Mouse (Mus musculus) neural tube, embryonic 15.5 days (tissue): Measurements from ENCODE around the gene Comtd1. TPM values are rescaled to one million over a fixed set of nuclear protein-coding genes. Genes with fewer than 3 reads are reported as not detected.
A peak's percentile ranks its signal among the peaks of the same experiment; 100 is the strongest.

ENCODE experiments used
- ATAC-seq: fragments of 200-750 bp; cut with Nextera tagmentation; 2 replicates; pipeline ENCODE4 v1.8.0; 2017; ENCODE audit warnings: mild to moderate bottlenecking, moderate TSS enrichment, moderate library complexity; ENCODE audit not compliant: low FRiP score
- H3K27ac ChIP-seq: fragments of 300-500 bp; sonication (generic); replicated peaks from 2 replicates; pipeline ENCODE4 v1.5.1; 2015; ENCODE audit warnings: mild to moderate bottlenecking, inconsistent platforms
- H3K27me3 ChIP-seq: fragments of 300-500 bp; sonication (generic); replicated peaks from 2 replicates; pipeline ENCODE4 v1.6.1; 2015; ENCODE audit warnings: inconsistent platforms
- H3K36me3 ChIP-seq: fragments of 300-500 bp; sonication (generic); 2 replicates; pipeline ENCODE4 v1.6.1; 2015; ENCODE audit warnings: inconsistent platforms
- H3K4me1 ChIP-seq: fragments of 300-500 bp; sonication (generic); 2 replicates; pipeline ENCODE4 v1.6.1; 2015; ENCODE audit warnings: inconsistent platforms
- H3K4me2 ChIP-seq: fragments of 300-500 bp; sonication (generic); 2 replicates; pipeline ENCODE4 v1.6.1; 2015; ENCODE audit warnings: inconsistent platforms, mild to moderate bottlenecking, moderate library complexity
- H3K4me3 ChIP-seq: fragments of 300-500 bp; sonication (generic); replicated peaks from 2 replicates; pipeline ENCODE4 v1.5.1; 2015; ENCODE audit warnings: mild to moderate bottlenecking, inconsistent platforms
- H3K9ac ChIP-seq: fragments of 300-500 bp; sonication (generic); replicated peaks from 2 replicates; pipeline ENCODE4 v1.6.1; 2015; ENCODE audit warnings: mild to moderate bottlenecking, inconsistent platforms
- H3K9me3 ChIP-seq: fragments of 300-500 bp; sonication (generic); replicated peaks from 2 replicates; pipeline ENCODE4 v1.6.1; 2016; ENCODE audit warnings: inconsistent platforms
- WGBS: fragments of 180-500 bp; shearing (Covaris S2); methylation state at CpG from one replicate; pipeline ENCODE4 v1.1.7; 2015; ENCODE audit warnings: mixed read lengths; 5-methylcytosine and 5-hydroxymethylcytosine counted together
- polyA plus RNA-seq: library from polyadenylated mRNA; unstranded; fragments of >200 nt; fragmentation: Nextera tagmentation; extraction: Ambion mirVana; gene quantifications from 2 replicates; pipeline ENCODE4 v1.2.1, GENCODE M21; 2015

The Comtd1 gene
- polyA plus RNA-seq, 1 experiment from 2014 or later, result 59.0 TPM

- Histone ChIP-seq H3K4me2 (no peak overlapping the region), H3K9me3 (no peaks in the 10 kb centered on the region), H3K27ac (no peak overlapping the region), H3K4me3 (no peak overlapping the region), H3K9ac (no peak overlapping the region), H3K27me3 (0 out of 2 replicates have a peak, but pooled peaks cover 3% of the 10 kb centered on the region), H3K36me3 (no peaks in the 10 kb centered on the region), H3K4me1 (peaks cover 40% of the 10 kb centered on the region)
- WGBS, result 87% methylated on average over 16 of the region's 16 CpGs
- ATAC-seq, result no peak
Measured at GRCm38 (mm10) chr14:21851996-21852791, 3.4 kb upstream of the Comtd1 start.

DNA sequence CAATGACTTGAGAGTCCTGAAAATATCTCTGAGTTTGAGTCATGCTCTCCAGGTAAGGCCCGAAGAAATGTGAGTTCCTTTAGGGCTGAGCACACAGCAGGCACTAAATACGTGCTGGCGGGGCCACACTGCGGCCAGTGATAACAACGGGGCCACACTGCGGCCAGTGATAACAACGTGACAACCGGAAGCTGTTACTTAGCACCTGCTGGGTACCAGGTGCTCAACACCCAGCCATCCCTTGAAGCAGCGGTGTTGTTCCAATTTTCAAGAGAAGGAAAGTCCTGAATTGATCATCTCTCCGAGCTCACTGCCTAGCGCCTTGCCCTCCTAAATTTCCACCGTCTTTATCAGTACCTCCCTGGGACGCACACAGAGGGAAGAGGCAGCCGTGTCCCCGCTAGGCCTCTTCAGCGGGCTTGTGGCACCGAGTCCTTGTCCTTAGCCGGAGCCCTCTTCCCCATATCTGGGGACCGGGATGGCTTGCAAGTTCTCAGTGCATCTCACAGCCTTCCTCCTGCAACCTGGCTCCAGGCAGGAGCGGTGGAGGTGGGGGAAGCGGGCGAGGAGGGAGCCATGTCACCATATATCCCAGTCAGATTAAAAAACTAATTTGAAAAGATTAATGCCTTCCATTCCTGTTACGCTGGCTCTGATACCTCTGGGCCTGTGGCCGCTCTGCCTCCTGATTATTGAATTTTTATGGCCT, 1.8 kb upstream of the Comtd1 start:
- Histone ChIP-seq H3K4me2 (no peak overlapping the region), H3K4me3 (no peak overlapping the region), H3K9ac (no peak overlapping the region), H3K27me3 (no peaks in the 10 kb centered on the region), H3K36me3 (peaks cover 14% of the 10 kb centered on the region), H3K9me3 (no peaks in the 10 kb centered on the region), H3K27ac (no peak overlapping the region), H3K4me1 (peaks cover 46% of the 10 kb centered on the region)
- no peak for ATAC-seq
- WGBS, result 68% methylated on average over 24 of the region's 24 CpGs

DNA sequence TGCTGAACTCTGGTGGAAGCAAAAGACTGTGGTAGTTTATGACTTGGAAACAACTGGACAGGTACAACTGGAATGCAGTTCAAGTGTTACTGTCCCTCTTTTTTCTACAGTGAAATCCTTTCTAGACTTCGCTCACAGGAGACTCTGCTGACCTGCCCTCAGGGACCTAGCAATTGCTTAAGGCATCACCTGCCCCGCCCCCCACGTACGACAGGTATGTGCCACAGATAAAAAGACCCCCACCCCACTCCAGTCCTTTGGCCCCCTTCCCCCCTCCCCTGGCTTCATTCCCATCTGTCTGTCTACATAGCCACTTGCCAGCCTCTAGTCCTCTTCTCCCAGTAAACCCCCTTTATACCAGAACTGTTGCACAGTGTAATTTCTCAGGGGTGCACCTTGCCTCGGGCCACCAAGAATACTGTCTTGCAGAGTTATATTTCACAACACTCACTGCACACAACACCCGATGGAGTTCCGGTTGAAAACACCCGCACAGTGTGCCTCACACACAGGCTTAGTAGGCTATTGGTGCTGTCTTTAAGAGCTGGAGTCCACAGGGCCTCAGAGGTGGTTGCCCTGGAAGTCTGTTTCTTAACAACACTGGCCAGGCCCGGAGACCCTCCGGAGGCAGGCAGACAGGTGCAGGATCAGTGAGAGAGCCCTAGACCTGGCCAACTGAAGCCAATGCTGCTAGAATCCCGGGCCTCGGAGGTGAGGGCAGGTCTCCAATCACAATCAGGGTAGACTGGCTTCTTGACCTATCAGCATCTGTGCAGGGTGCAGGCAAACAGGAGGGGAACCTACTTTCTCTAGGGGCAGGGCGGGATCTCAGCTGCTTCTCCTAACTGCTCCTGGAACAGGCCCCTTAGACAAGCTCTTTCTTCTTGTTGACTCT, 994 bp upstream of the Comtd1 start:
- ATAC-seq, result no peak
- WGBS, result 87% methylated on average over 13 of the region's 13 CpGs
- Histone ChIP-seq H3K9ac (no peak overlapping the region), H3K9me3 (no peaks in the 10 kb centered on the region), H3K27ac (no peak overlapping the region), H3K27me3 (no peaks in the 10 kb centered on the region), H3K4me3 (no peak overlapping the region), H3K36me3 (peaks cover 21% of the 10 kb centered on the region), H3K4me1 (peaks cover 46% of the 10 kb centered on the region), H3K4me2 (no peak overlapping the region)

- peak overlapping the region; percentile 66 for H3K27ac ChIP-seq
Measured at GRCm38 (mm10) chr14:21847381-21848165, 1.2 kb downstream of the Comtd1 start.

GRCm38 (mm10) chr14:21846827-21847380, 1.9 kb downstream of the Comtd1 start:
- no peak for ATAC-seq
- peak overlapping the region; percentile 76 for H3K4me3 ChIP-seq
- WGBS, result 17% methylated on average over 10 of the region's 10 CpGs
- peaks cover 36% of the 10 kb centered on the region for H3K4me1 ChIP-seq
- peak overlapping the region; percentile 78 for H3K9ac ChIP-seq
- peak overlapping the region; percentile 98 for H3K4me2 ChIP-seq
- H3K9me3 ChIP-seq, result no peaks in the 10 kb centered on the region
- no peaks in the 10 kb centered on the region for H3K27me3 ChIP-seq
- peaks cover 46% of the 10 kb centered on the region for H3K36me3 ChIP-seq
- H3K27ac ChIP-seq, result peak overlapping the region; percentile 66

More at GRCm38 (mm10) chr14:21847381-21848165, 1.2 kb downstream of the Comtd1 start:
- H3K4me2 ChIP-seq, result peak overlapping the region; percentile 98
- peaks cover 39% of the 10 kb centered on the region for H3K36me3 ChIP-seq
- H3K9ac ChIP-seq, result peak overlapping the region; percentile 78
- H3K4me1 ChIP-seq, result peaks cover 36% of the 10 kb centered on the region
- under 1% methylated on average over 50 of the region's 50 CpGs for WGBS
- no peaks in the 10 kb centered on the region for H3K27me3 ChIP-seq
- peak overlapping the region; percentile 76 for H3K4me3 ChIP-seq
- ATAC-seq, result peak; percentile 46
- no peaks in the 10 kb centered on the region for H3K9me3 ChIP-seq

DNA sequence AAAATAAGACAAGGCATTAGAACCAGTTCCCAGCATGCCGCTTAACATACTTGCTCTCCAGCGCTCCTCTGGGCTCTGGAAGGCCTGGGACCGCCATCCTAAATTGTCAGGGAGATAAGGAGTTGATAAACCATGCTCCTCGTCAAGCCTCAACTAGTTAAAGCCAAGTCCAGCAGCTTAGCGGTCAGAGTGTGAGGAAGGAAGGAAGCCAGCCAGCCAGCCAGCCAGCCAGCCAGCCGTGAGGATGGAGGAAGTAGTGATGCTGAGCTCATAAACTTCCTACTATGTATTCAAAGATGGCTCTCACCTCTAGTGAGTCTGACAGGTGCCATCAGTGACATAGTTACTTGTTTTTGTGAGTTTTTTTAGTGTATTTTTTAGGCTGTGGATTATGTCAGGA, 5.5 kb downstream of the Comtd1 start:
- no peaks in the 10 kb centered on the region for H3K9me3 ChIP-seq
- no peak overlapping the region for H3K4me3 ChIP-seq
- no peak overlapping the region for H3K27ac ChIP-seq
- WGBS, result 85% methylated on average over 6 of the region's 6 CpGs
- H3K36me3 ChIP-seq, result peaks cover 81% of the 10 kb centered on the region
- H3K27me3 ChIP-seq, result no peaks in the 10 kb centered on the region
- H3K4me1 ChIP-seq, result peaks cover 17% of the 10 kb centered on the region
- no peak overlapping the region for H3K9ac ChIP-seq
- H3K4me2 ChIP-seq, result no peak overlapping the region
- no peak for ATAC-seq

GRCm38 (mm10) chr14:21841819-21842592, 6.8 kb downstream of the Comtd1 start:
- Histone ChIP-seq H3K4me1 (peaks cover 5% of the 10 kb centered on the region), H3K4me3 (no peak overlapping the region), H3K4me2 (no peak overlapping the region), H3K9me3 (no peaks in the 10 kb centered on the region), H3K27ac (no peak overlapping the region), H3K36me3 (peaks cover 93% of the 10 kb centered on the region), H3K9ac (no peak overlapping the region), H3K27me3 (no peaks in the 10 kb centered on the region)
- no peak for ATAC-seq
- WGBS, result 95% methylated on average over 5 of the region's 5 CpGs

GRCm38 (mm10) chr14:21838336-21839017, 10.3 kb downstream of the Comtd1 start:
- 83% methylated on average over 8 of the region's 8 CpGs for WGBS
- Histone ChIP-seq H3K4me1 (peaks cover 9% of the 10 kb centered on the region), H3K4me3 (no peak overlapping the region), H3K27ac (no peak overlapping the region), H3K27me3 (no peaks in the 10 kb centered on the region), H3K36me3 (peaks cover 82% of the 10 kb centered on the region), H3K9me3 (no peaks in the 10 kb centered on the region), H3K9ac (no peak overlapping the region), H3K4me2 (no peak overlapping the region)
- no peak for ATAC-seq

- H3K9ac ChIP-seq, result peak overlapping the region; percentile 93
- ATAC-seq, result peak; percentile 37
- peak overlapping the region; percentile 100 for H3K4me3 ChIP-seq
- peaks cover 30% of the 10 kb centered on the region for H3K4me1 ChIP-seq
- no peaks in the 10 kb centered on the region for H3K27me3 ChIP-seq
- H3K9me3 ChIP-seq, result no peaks in the 10 kb centered on the region
- H3K27ac ChIP-seq, result peak overlapping the region; percentile 97
- peaks cover 20% of the 10 kb centered on the region for H3K36me3 ChIP-seq
- peak overlapping the region; percentile 86 for H3K4me2 ChIP-seq
- under 1% methylated on average over 28 of the region's 28 CpGs for WGBS
Measured at GRCm38 (mm10) chr14:21831830-21832403, 16.9 kb downstream of the Comtd1 start.
